Mouse (Mus musculus): ENCODE measurements around the gene Pip5k1b.

Gene Pip5k1b

GRCm38 (mm10) chr19:24259390-24260351 is 296.0 kb downstream of the Pip5k1b start:
- DNase-seq (ENCODE audit: low read depth, low spot score): no peak

GRCm38 (mm10) chr19:24258368-24258767 is 297.3 kb downstream of the Pip5k1b start:
- DNase-seq (ENCODE audit: low read depth, low spot score): no peak

DNA sequence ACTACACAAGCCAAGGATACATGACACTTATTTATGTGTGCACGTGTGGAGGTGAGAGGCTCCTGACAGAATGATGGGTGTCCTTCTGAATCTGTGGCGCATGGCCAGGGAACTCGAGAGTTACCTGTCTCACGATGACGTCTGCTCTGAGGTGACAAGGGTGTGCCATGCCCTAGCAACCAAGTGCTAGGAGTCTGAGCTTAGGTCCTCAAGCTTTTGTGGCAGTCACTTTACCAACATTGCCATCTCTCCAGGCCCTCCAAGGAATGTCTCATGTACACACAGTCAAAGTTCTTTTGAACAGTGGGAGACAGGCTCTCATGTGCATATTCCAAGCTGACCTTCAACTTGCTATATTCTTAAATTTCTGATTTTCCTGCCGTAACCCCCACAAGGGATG is 297.7 kb downstream of the Pip5k1b start:
- DNase-seq (ENCODE audit: low read depth, low spot score): no peak

GRCm38 (mm10) chr19:24253657-24254260 is 301.9 kb downstream of the Pip5k1b start:
- DNase-seq (ENCODE audit: low read depth, low spot score): peak; percentile 60

- DNase-seq (ENCODE audit: low read depth, low spot score): peak; percentile 86
Measured at GRCm38 (mm10) chr19:24251869-24252268, 303.8 kb downstream of the Pip5k1b start.
